Mouse (Mus musculus) skeletal muscle tissue, adult 2 months (tissue): ENCODE data around the gene Catsperg1.
A peak's percentile ranks its signal among the peaks of the same experiment; 100 is the strongest.
"Not testable (repeated sequence)": the region's sequence is repeated elsewhere in the genome, so short reads cannot be mapped to it uniquely, and the experiment has no call there.

Source experiments
- DNase-seq: peaks from one replicate; pipeline ENCODE4 v3.0.0-alpha.2; 2012; ENCODE audit warnings: low read depth, low spot score

The Catsperg1 gene

GRCm38 (mm10) chr7:29170755-29171561 is 42.9 kb downstream of the Catsperg1 start:
- DNase-seq = no peak

DNA sequence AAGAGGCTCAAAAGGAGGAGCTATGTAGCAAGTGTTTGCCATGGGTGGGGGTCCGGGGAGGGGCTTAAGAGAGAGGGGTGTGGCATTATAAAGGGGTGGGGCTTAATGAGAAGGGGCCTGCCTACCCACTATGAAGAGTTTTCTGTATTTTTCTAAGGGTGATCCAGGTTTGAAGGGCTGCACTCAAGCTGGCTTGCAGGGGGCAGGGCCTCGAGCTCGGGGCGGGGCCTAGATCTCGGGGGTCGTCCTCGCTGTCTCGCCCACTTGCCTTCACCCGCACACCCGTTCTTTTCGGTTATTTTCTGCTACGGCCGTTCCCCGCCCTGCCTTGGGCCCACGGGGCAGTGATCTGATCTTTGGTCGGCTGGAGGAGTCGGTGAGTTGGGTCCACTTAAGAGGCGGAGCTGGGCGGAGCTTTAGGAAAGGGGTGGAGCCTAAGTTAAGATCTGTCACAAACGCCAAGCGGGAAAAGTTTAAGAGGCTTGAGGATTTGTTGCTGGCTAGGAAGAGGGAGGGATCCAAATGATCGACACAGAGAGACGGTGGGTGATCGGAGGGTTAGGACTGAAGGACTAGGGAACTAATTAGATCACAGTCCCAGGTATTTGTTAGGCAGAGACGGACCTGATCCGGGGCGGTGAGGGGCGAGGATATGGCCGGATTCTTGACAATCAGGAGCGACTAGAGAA is 43.6 kb downstream of the Catsperg1 start, which contains the start of the genes Ggn and Spred3:
TSS of gene Ggn (plus strand) at position 145 of the 689 bp plus-strand sequence.
TSS of gene Spred3 (minus strand) at position 346 of the 689 bp plus-strand sequence.
- peak; percentile 71 for DNase-seq

GRCm38 (mm10) chr7:29169231-29170065 is 44.4 kb downstream of the Catsperg1 start:
- DNase-seq = peak; percentile 74

DNA sequence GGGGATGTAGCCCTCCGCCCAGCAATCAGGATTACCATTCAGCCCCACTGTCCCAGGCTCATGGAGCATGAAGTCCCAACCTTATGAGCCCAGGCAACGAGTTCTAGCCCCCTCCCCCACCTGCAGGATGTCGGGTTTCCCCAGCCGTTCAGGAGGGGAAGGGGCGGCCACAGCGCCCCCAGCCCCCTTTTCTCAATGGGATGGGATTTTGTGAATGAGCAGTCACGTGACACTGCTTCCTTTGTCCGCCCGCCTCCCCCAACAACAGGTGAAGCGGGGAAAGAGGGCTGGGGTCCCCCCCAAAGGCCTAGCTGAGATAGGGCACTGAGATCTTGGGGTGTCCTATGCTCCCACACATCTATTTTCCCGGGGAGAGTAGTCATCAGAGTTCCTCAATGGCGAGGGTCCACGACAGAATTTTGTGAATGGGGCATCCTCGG is 45.0 kb downstream of the Catsperg1 start:
- DNase-seq = no peak

DNA sequence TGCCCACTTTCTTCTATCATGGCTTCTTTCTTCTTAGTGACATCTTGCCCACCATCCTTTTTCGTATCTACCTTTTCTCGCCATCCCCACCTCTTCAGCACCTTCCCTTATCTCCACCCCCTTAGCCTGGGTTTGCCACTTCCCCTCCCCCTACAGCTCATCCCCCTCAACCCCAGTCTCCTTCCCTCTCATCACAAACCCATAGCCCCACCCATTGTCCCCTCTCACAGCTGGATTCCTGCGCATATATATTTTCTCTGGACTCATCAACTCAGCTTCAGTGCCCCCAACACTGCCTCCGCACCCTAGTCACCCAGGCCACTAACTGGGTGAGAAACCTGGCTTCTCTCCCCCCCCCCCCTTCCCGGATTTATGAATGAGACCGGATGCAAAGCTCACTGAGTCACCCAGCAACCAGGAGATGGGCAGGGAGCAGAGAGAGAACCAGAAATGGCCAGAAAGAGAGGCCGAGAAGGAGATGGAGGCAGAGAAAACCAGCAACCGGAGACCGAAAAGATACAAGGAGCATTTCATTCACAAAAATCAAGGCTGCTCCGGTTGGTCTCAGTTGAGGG is 45.6 kb downstream of the Catsperg1 start:
- DNase-seq = no peak

DNA sequence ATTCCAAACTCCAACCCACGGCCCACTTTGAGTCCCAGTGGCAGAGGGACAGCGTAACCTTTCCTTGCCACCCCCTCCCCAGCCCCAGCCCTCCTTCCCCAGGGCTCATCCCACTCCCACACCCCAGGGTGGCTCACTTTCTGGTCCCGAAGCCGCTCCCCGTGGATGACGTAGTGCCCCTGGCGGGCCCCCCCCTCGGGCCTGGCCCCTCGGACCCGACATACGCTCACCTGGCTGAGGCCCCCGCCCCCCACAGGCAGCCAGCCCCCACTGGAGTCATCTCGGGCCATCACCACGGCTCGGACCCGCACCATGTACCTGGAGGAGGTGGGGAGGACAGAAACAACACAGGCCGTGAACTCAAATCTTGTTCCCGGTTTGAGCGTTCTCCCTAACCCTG is 46.2 kb downstream of the Catsperg1 start:
- no peak for DNase-seq

- no peak for DNase-seq
Observed at GRCm38 (mm10) chr7:29162750-29163525, 50.9 kb downstream of the Catsperg1 start.

GRCm38 (mm10) chr7:29162294-29162693 is 51.5 kb downstream of the Catsperg1 start:
- DNase-seq = no peak

DNA sequence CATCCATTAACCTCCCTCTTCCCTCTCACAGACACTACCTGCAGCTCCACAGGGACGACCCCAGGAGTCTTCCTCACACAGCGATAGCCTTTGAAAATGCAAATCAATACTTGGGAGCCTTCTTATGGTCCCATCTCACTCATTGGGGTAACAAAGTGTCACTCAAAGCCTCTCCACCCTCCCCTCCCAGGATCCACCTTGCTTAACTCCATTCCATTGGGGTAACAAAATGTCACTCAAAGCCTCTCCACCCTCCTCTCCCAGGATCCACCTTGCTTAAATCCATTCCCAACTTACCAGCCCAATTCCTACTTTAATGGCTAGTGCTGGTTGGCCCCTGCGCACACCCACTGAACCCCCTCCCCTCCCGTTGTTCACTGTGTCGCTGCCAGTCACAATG is 55.6 kb downstream of the Catsperg1 start:
- DNase-seq = no peak

DNA sequence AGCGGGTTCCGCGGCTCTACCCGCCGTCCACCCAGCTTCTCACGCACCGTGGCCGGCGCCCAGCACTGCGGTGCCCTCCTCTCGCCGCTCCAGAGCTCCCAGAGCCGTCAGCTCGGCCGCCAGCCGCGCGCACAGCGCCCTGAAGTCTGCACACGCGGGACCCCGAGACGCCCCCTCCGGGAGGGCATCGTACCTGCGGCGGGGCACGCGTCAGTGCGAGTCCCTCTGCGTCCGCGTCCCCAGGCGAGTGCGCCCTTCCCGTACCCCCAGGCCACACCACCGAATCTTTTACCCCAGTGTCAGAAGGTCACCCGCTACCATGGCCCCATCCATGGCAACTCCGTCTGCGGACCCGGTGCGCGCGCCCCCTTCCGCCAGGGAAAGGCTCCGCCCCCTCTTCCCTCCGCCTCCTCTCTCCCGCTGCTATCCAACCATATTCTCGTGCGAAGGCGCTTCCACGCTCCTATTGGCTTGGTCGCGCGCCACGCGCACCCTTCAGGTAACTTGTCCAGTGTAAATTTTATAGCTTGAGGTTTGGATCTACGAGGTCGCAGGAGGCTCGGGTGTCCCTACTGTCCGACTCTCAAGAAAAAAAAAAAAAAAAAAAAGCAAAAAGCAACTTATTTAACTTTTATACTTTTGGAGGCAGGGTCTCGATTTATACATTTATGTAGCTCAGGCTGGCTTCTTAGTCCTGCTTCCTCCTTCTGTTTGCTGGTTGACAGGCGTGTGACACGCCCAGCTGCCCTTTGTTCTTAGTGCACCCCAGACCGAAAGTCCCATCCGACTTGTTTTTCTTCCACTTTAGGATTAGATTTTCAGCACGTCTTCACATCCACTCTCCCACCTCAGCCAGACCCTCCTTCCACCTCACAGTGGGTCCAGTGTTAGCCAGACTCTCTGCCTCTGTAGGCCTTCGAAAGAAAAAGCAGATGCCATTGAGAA is 57.7 kb downstream of the Catsperg1 start, which contains the start of gene Fam98c:
TSS of gene Fam98c (minus strand) at position 397 of the 945 bp plus-strand sequence.
- peak; percentile 77 for DNase-seq

- peak; percentile 71 for DNase-seq
Observed at GRCm38 (mm10) chr7:29155196-29155837, 58.5 kb downstream of the Catsperg1 start.

- no peak for DNase-seq
Observed at GRCm38 (mm10) chr7:29154018-29154720, 59.7 kb downstream of the Catsperg1 start.

GRCm38 (mm10) chr7:29151486-29151885 is 62.3 kb downstream of the Catsperg1 start:
- no peak for DNase-seq

- no peak for DNase-seq
Observed at GRCm38 (mm10) chr7:29148771-29149170, 65.1 kb downstream of the Catsperg1 start.

- no peak for DNase-seq
Observed at GRCm38 (mm10) chr7:29146625-29147367, 67.0 kb downstream of the Catsperg1 start.

DNA sequence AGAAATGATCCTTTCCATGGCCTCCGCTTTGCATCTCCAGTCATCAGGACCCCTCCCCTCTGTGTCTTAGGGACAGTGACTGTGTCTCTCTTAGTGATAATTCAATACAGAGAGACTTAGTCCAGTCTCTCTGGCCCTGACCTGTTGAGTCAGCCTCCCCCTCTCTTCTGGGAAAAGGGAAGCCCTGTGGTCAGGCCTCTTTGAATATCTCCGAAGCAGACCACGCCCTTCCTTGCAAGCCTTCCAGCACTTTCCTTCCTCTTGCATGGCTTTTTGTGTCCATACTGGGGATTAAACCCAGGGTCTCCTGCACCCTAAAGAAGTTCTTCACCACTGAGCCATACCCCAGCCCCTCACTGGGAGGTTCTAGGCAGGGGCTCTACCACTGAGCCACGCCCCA is 69.8 kb downstream of the Catsperg1 start:
- no peak for DNase-seq

GRCm38 (mm10) chr7:29141416-29141815 is 72.4 kb downstream of the Catsperg1 start:
- DNase-seq = no peak

GRCm38 (mm10) chr7:29139237-29139636 is 74.6 kb downstream of the Catsperg1 start:
- not testable (repeated sequence) for DNase-seq
